Mouse (Mus musculus) midbrain, embryonic 11.5 days (tissue): ENCODE measurements around the gene Pitpna. TPM values are rescaled to one million over a fixed set of nuclear protein-coding genes. Genes with fewer than 3 reads are reported as not detected.

Experiments
- ATAC-seq: fragments of 200-750 bp; cut with Nextera tagmentation; 2 replicates; pipeline ENCODE4 v1.8.0; 2017; ENCODE audit warnings: moderate TSS enrichment, moderate library complexity; ENCODE audit not compliant: low FRiP score
- DNase-seq: peaks from one replicate; pipeline ENCODE4 v3.0.0; 2015; ENCODE audit warnings: low spot score; ENCODE audit errors: missing footprints
- H3K27ac ChIP-seq: fragments of 300-500 bp; sonication (generic); 2 replicates; pipeline ENCODE4 v1.5.1; 2014; ENCODE audit warnings: low read depth, low read length
- H3K27me3 ChIP-seq: fragments of 300-500 bp; sonication (generic); 2 replicates; pipeline ENCODE4 v1.6.1; 2014; ENCODE audit warnings: mild to moderate bottlenecking, low read length, moderate library complexity, mixed read lengths; ENCODE audit not compliant: control insufficient read depth, insufficient read depth
- H3K36me3 ChIP-seq: fragments of 300-500 bp; sonication (generic); 2 replicates; pipeline ENCODE4 v1.6.1; 2014; ENCODE audit warnings: mild to moderate bottlenecking, low read length, moderate library complexity, mixed read lengths; ENCODE audit not compliant: control insufficient read depth, insufficient read depth
- H3K4me1 ChIP-seq: fragments of 300-500 bp; sonication (generic); 2 replicates; pipeline ENCODE4 v1.6.1; 2014; ENCODE audit warnings: low read length; ENCODE audit not compliant: control insufficient read depth, insufficient read depth
- H3K4me2 ChIP-seq: fragments of 300-500 bp; sonication (generic); 2 replicates; pipeline ENCODE4 v1.6.1; 2014; ENCODE audit warnings: mild to moderate bottlenecking, moderate library complexity
- H3K4me3 ChIP-seq: fragments of 300-500 bp; sonication (generic); 2 replicates; pipeline ENCODE4 v1.5.1; 2014; ENCODE audit warnings: low read depth, low read length
- H3K9ac ChIP-seq: fragments of 300-500 bp; sonication (generic); 2 replicates; pipeline ENCODE4 v1.6.1; 2014; ENCODE audit warnings: low read length
- H3K9me3 ChIP-seq: fragments of 300-500 bp; sonication (generic); 2 replicates; pipeline ENCODE4 v1.6.1; 2016; ENCODE audit warnings: low read length; ENCODE audit not compliant: control insufficient read depth
- WGBS: fragments of 180-500 bp; shearing (Covaris S2); extraction: QIAGEN DNeasy Blood & Tissue Kit; methylation state at CpG from one replicate; pipeline ENCODE4 v1.1.7; 2014; 5-methylcytosine and 5-hydroxymethylcytosine counted together
- polyA plus RNA-seq: library from polyadenylated mRNA; unstranded; fragments of >200 nt; fragmentation: Nextera tagmentation; extraction: Ambion mirVana; gene quantifications from 2 replicates; pipeline ENCODE4 v1.2.1, GENCODE M21; 2014

The Pitpna gene
- polyA plus RNA-seq, 1 experiment from 2014 or later, result 87.9 TPM

DNA sequence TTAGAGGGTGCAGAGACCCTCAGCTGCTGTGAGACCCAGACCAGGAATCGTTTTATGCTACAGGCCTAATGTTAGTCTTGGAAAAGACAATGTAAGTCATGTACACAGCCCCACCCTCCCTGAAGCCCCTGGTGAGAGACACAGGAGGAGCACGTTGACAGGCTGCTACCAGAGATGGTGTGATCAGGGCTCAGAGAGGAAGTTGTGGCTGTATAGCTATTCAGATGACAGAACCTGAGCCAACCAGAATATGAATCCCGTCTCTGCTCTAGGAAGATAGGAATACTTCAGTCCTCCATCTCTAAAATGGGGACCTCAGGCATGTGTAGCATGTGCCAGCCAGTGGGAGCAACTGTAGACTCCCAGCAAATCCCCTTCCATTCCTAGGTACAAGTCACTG is 80.7 kb downstream of the Pitpna start:
- Histone ChIP-seq H3K27ac (no peak overlapping the region), H3K27me3 (no peaks in the 10 kb centered on the region), H3K4me2 (no peak overlapping the region), H3K9ac (no peak overlapping the region), H3K4me3 (no peak overlapping the region), H3K36me3 (no peaks in the 10 kb centered on the region; the same call in 1 of the 2 replicates), H3K9me3 (no peaks in the 10 kb centered on the region), H3K4me1 (no peaks in the 10 kb centered on the region)
- ATAC-seq (no peak), DNase-seq (no peak)
- 90% methylated on average over 3 of the region's 3 CpGs for WGBS

DNA sequence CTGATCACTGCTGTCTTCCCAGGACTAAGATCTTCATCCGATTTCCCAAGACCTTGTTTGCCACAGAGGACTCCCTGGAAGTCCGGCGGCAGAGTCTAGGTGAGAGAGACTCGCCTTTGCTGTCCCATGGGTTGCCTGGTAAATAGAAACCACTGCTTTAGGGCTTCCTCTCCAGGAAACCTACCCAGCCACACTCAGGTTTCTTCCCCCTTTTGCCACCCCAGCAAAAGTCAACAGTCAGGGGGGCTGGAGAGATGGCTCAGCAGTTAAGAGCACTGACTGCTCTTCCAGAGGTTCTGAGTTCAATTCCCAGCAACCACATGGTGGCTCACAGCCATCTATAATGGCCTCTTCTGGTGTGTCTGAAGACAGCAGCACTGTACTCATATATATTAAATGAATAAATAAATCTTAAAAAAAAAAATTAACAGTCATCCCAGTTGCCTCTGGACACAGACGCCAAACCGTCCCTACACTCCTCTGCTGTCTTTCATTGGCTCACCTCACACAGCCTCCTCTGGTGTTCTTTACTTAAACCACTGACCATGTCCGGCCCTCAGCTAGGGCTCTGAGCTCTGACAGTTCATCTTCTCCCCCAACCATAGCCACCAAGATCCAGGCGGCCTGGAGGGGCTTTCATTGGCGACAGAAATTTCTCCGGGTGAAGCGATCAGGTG is 81.4 kb downstream of the Pitpna start:
- H3K4me3 ChIP-seq, result no peak overlapping the region
- no peaks in the 10 kb centered on the region; the same call in 1 of the 2 replicates for H3K36me3 ChIP-seq
- H3K9me3 ChIP-seq, result no peaks in the 10 kb centered on the region
- H3K4me1 ChIP-seq, result no peaks in the 10 kb centered on the region
- H3K27me3 ChIP-seq, result no peaks in the 10 kb centered on the region
- no peak overlapping the region for H3K9ac ChIP-seq
- no peak for ATAC-seq
- H3K27ac ChIP-seq, result no peak overlapping the region
- 90% methylated on average over 11 of the region's 11 CpGs for WGBS
- no peak overlapping the region for H3K4me2 ChIP-seq
- DNase-seq, result no peak

- H3K4me2 ChIP-seq, result no peak overlapping the region
- H3K27ac ChIP-seq, result no peak overlapping the region
- H3K9me3 ChIP-seq, result no peaks in the 10 kb centered on the region
- no peaks in the 10 kb centered on the region; the same call in 1 of the 2 replicates for H3K36me3 ChIP-seq
- H3K9ac ChIP-seq, result no peak overlapping the region
- WGBS, result 91% methylated on average over 12 of the region's 12 CpGs
- H3K4me3 ChIP-seq, result no peak overlapping the region
- no peak for DNase-seq
- no peak for ATAC-seq
- no peaks in the 10 kb centered on the region for H3K4me1 ChIP-seq
- H3K27me3 ChIP-seq, result no peaks in the 10 kb centered on the region
These were observed 81.9 kb downstream of the Pitpna start for GRCm38 (mm10) chr11:75669853-75670200.

DNA sequence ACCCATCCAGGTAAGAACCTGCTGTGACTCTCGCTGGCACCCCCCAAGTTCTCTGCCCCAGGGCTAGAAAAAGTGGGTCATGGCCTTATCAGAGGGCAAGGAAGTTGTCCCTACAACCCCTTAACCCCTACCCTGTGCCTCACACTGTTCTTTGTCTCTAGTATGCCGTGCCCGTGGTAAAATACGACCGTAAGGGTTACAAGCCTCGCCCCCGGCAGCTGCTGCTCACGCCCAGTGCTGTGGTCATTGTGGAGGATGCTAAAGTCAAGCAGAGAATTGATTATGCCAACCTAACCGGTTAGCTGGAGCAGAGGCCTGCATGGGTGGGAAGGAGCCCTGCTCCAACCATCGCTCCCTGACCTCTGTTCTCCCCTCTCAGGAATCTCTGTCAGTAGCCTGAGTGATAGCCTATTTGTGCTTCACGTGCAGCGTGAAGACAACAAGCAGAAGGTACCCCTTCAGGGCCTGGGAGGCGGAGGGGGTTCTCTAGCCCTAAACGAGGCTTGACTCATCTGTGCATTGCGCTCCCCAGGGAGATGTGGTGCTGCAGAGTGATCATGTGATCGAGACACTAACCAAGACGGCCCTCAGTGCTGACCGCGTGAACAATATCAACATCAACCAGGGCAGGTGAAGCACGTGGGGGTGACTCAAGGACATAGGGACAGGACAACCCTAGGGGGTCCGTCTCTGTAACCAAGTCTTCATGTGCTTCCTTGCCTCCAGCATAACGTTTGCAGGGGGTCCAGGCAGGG is 83.7 kb downstream of the Pitpna start:
- no peak for DNase-seq
- no peak for ATAC-seq
- Histone ChIP-seq H3K4me3 (no peak overlapping the region), H3K4me1 (no peaks in the 10 kb centered on the region), H3K36me3 (no peaks in the 10 kb centered on the region), H3K27ac (no peak overlapping the region), H3K9ac (no peak overlapping the region), H3K27me3 (no peaks in the 10 kb centered on the region), H3K9me3 (no peaks in the 10 kb centered on the region), H3K4me2 (no peak overlapping the region)
- WGBS, result 90% methylated on average over 22 of the region's 22 CpGs

DNA sequence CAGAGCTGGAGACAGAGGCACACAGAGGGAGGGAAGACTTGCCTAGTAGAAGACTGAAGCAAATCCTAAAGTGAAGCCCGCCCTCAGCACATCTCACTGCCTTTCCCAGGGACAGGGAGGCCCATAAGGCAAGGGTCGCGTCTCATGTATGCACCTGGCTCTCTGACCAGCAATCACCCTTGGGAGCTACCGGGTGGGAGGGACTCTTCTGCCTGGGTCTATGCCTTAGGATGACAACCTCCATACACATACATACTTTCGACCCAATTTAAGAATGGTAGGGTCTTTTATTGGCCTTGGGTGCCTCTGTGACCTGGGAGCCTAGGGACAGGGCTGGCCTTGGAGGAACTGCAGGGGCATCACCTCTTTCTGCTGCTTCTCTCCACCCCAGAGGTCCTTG is 85.5 kb downstream of the Pitpna start:
- no peak overlapping the region for H3K9ac ChIP-seq
- H3K4me1 ChIP-seq, result no peaks in the 10 kb centered on the region
- whole genome bisulfite sequencing, result 83% methylated on average over 5 of the region's 5 CpGs
- no peaks in the 10 kb centered on the region for H3K9me3 ChIP-seq
- H3K36me3 ChIP-seq, result no peaks in the 10 kb centered on the region
- no peak overlapping the region for H3K4me2 ChIP-seq
- H3K4me3 ChIP-seq, result no peak overlapping the region
- DNase-seq (no peak), ATAC-seq (no peak)
- no peaks in the 10 kb centered on the region for H3K27me3 ChIP-seq
- no peak overlapping the region for H3K27ac ChIP-seq

- ATAC-seq (no peak), DNase-seq (no peak)
- Histone ChIP-seq H3K4me2 (no peak overlapping the region), H3K9me3 (no peaks in the 10 kb centered on the region), H3K27me3 (no peaks in the 10 kb centered on the region), H3K27ac (no peak overlapping the region), H3K9ac (no peak overlapping the region), H3K4me3 (no peak overlapping the region), H3K4me1 (no peaks in the 10 kb centered on the region), H3K36me3 (no peaks in the 10 kb centered on the region)
- 78% methylated on average over 3 of the region's 3 CpGs for WGBS
These were observed 87.0 kb downstream of the Pitpna start for GRCm38 (mm10) chr11:75674875-75675274.

DNA sequence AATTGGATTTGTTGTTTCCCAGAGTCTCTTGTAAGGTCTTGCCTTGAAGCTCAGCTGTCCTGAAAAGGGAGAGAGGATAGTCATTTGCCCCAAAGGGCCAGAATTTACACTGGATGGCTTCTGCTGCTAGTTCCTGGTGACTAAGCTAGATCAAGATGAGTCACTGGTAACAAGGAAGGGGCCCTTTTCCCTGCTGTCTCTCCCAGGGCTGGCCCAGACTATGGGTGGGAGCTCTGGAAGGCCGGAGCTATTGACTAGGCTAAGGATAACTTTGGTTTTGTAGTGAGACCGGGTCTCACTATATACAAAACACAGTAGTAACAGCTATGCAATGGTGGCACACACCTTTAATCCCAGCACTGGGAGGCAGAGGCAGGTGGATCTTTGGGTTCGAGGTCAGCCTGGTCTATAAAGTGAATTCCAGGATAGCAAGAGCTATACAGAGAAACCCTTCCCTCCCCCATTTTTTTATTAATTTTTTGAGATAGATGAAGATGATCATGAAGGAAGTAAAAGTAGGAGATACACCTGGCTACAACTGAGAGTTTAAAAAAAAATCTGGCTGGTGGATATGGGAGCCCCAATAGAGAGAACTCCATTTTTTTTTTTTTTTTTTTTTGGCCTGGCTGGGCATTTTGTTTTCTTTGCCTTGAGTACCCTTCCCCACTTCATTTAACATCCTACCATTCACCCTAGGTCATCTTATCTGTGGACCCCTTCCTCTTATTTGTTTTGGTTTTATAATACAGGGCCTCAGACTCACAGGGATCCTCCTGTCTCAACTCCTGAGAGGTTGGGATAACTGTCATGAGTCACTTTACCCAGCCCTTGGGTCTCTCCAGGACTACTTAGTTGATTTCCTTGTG is 90.2 kb downstream of the Pitpna start:
- H3K27me3 ChIP-seq, result no peaks in the 10 kb centered on the region
- no peak for DNase-seq
- peak overlapping the region; percentile 36; the same call in 1 of the 2 replicates for H3K9ac ChIP-seq
- H3K27ac ChIP-seq, result no peak overlapping the region
- no peaks in the 10 kb centered on the region for H3K36me3 ChIP-seq
- 90% methylated on average over 3 of the region's 3 CpGs for WGBS
- ATAC-seq, result no peak
- H3K9me3 ChIP-seq, result no peaks in the 10 kb centered on the region
- peak overlapping the region; percentile 98 for H3K4me3 ChIP-seq
- H3K4me1 ChIP-seq, result peaks cover 7% of the 10 kb centered on the region
- peak overlapping the region; percentile 57 for H3K4me2 ChIP-seq
